Mouse (Mus musculus): Measurements from ENCODE around the gene Cd2. TPM values are rescaled to one million over a fixed set of nuclear protein-coding genes. Genes with fewer than 3 reads are reported as not detected.

The Cd2 gene
- total and polyA plus RNA-seq, 3 experiments: not detected

DNA sequence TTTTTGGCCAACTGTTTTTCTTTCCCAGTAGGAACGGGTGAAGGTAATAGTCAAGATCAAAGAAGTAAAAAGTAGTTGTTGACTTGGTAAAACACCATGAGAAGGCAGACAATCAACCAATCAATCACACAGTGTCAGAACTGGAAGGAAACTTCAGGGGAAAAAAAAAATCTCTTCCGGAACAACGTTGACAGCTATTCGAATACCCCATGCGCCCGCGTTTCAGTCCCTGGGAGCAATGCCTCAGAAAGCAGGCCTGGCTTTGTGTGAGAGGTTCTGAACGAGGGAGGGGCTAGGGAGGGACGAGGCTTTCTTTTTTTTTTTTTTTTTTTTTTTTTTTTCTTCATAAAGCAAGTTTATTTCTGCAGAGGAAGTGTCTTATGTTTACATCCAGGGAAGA lies 18.4 kb upstream of the Cd2 start:
- H3K9ac ChIP-seq (ENCODE audit: control insufficient read depth, low read depth, low read length, poor library complexity, severe bottlenecking): no peak overlapping the region
- H3K4me1 ChIP-seq (ENCODE audit: control insufficient read depth in 1 of 2, insufficient read depth in 2 of 2, low read length in 2 of 2): no peaks in the 10 kb centered on the region
- no peaks in the 10 kb centered on the region for H3K9me3 ChIP-seq (replicated peaks; ENCODE audit: insufficient read depth, low read length)
- DNase-seq (ENCODE audit: low read depth, low spot score): no peak
- no peaks in the 10 kb centered on the region for H3K36me3 ChIP-seq (ENCODE audit: control insufficient read depth in 1 of 2, insufficient read depth in 2 of 2, low read length in 2 of 2)
- TF ChIP-seq ZKSCAN1 (IDR thresholded peaks at IDR 0.05; ENCODE audit: low read depth, low read length) (no peak), TCF12 (IDR thresholded peaks at IDR 0.05; ENCODE audit: low read depth, low read length) (no peak), CHD1 (IDR thresholded peaks at IDR 0.05; ENCODE audit: low read depth, low read length) (no peak), MYB (IDR thresholded peaks at IDR 0.05; ENCODE audit: low read depth, low read length) (no peak), JUND (IDR thresholded peaks at IDR 0.05; ENCODE audit: low read depth, low read length) (no peak)
- no peaks in the 10 kb centered on the region for H3K27me3 ChIP-seq (ENCODE audit: control insufficient read depth in 1 of 2, insufficient read depth in 2 of 2, low read length in 2 of 2)
- no peaks in the 10 kb centered on the region for H3K79me2 ChIP-seq (ENCODE audit: control insufficient read depth, insufficient read depth, low read length, poor library complexity)
- no peak overlapping the region for H3K27ac ChIP-seq (ENCODE audit: control insufficient read depth, low read depth, low read length)
- H3K4me3 ChIP-seq (ENCODE audit: control insufficient read depth in 1 of 2, insufficient read depth in 1 of 2, low read depth in 2 of 2, low read length in 2 of 2): no peak overlapping the region

DNA sequence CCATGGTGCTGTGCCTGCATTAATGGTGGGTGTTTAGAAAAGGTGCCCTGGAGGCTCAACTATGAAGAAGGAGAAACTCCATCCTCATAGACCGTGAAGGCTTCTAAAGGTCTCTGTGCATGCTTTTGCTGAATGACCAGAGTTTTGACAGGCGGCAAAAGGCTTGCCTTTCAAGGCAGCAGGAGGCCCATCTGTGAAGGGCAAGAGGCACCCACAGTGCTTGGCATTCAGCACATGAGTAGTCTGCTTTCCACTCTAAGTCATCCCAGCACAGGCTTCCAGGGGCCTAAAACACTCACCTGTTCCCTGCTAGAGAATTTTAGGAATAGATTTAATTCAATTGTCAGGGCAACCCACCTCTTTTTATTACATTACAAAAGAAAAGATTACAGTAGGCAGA lies 17.3 kb upstream of the Cd2 start:
- no peak for TF ChIP-seq POLR2AphosphoS2 (IDR thresholded peaks at IDR 0.05; ENCODE audit: low read length)
- H3K9ac ChIP-seq (ENCODE audit: control insufficient read depth, low read depth, low read length, poor library complexity, severe bottlenecking): no peak overlapping the region

DNA sequence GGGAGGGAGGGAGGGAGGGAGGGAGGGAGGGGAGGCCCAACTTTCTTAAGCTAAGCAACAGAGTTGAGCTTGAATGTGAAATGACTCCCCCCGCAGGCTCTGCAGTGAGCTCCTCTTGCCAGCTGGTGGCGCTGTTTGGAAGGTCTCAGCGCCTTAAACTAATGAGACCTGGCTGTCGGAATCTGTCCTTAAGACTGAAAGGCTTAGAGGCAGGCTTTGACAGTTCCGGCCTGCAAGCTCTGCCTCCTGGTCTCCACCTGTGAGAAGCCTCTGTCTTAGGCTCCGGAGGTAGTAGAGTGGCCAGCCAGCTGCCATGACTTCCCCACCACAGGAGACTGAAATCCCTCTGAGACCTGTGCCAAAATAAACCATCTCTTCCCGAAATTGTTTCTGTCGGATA lies 16.4 kb upstream of the Cd2 start:
- Histone ChIP-seq H3K4me1 (ENCODE audit: control insufficient read depth in 1 of 2, insufficient read depth in 2 of 2, low read length in 2 of 2) (no peaks in the 10 kb centered on the region), H3K4me3 (ENCODE audit: control insufficient read depth in 1 of 2, insufficient read depth in 1 of 2, low read depth in 2 of 2, low read length in 2 of 2) (no peak overlapping the region), H3K36me3 (ENCODE audit: control insufficient read depth in 1 of 2, insufficient read depth in 2 of 2, low read length in 2 of 2) (no peaks in the 10 kb centered on the region), H3K9me3 (replicated peaks; ENCODE audit: insufficient read depth, low read length) (no peaks in the 10 kb centered on the region), H3K9ac (ENCODE audit: control insufficient read depth, low read depth, low read length, poor library complexity, severe bottlenecking) (no peak overlapping the region), H3K79me2 (ENCODE audit: control insufficient read depth, insufficient read depth, low read length, poor library complexity) (no peaks in the 10 kb centered on the region), H3K27me3 (ENCODE audit: control insufficient read depth in 1 of 2, insufficient read depth in 2 of 2, low read length in 2 of 2) (no peaks in the 10 kb centered on the region), H3K27ac (ENCODE audit: control insufficient read depth, low read depth, low read length) (no peak overlapping the region)
- TF ChIP-seq CTCF (IDR thresholded peaks at IDR 0.05 in 2 of 3, conservative IDR thresholded peaks at IDR 0.05 in 1 of 3; ENCODE audit: control insufficient read depth in 1 of 3, insufficient read depth in 1 of 3, low read depth in 2 of 3, low read length in 3 of 3, poor library complexity in 1 of 3, severe bottlenecking in 1 of 3) (0 out of 6 replicates have a peak, but pooled peaks of 1 of the 3 experiments have one; percentile 10), SMC3 (IDR thresholded peaks at IDR 0.05; ENCODE audit: low read depth, low read length) (no peak)
- DNase-seq (ENCODE audit: low read depth, low spot score): no peak

More for the DNA sequence above, 17.3 kb upstream of the Cd2 start:
- H3K9me3 ChIP-seq (replicated peaks; ENCODE audit: insufficient read depth, low read length): no peaks in the 10 kb centered on the region
- no peaks in the 10 kb centered on the region for H3K27me3 ChIP-seq (ENCODE audit: control insufficient read depth in 1 of 2, insufficient read depth in 2 of 2, low read length in 2 of 2)
- no peak overlapping the region for H3K4me3 ChIP-seq (ENCODE audit: control insufficient read depth in 1 of 2, insufficient read depth in 1 of 2, low read depth in 2 of 2, low read length in 2 of 2)
- H3K4me1 ChIP-seq (ENCODE audit: control insufficient read depth in 1 of 2, insufficient read depth in 2 of 2, low read length in 2 of 2): no peaks in the 10 kb centered on the region
- H3K79me2 ChIP-seq (ENCODE audit: control insufficient read depth, insufficient read depth, low read length, poor library complexity): no peaks in the 10 kb centered on the region
- H3K27ac ChIP-seq (ENCODE audit: control insufficient read depth, low read depth, low read length): no peak overlapping the region
- no peaks in the 10 kb centered on the region for H3K36me3 ChIP-seq (ENCODE audit: control insufficient read depth in 1 of 2, insufficient read depth in 2 of 2, low read length in 2 of 2)
- DNase-seq (ENCODE audit: low read depth, low spot score): no peak

DNA sequence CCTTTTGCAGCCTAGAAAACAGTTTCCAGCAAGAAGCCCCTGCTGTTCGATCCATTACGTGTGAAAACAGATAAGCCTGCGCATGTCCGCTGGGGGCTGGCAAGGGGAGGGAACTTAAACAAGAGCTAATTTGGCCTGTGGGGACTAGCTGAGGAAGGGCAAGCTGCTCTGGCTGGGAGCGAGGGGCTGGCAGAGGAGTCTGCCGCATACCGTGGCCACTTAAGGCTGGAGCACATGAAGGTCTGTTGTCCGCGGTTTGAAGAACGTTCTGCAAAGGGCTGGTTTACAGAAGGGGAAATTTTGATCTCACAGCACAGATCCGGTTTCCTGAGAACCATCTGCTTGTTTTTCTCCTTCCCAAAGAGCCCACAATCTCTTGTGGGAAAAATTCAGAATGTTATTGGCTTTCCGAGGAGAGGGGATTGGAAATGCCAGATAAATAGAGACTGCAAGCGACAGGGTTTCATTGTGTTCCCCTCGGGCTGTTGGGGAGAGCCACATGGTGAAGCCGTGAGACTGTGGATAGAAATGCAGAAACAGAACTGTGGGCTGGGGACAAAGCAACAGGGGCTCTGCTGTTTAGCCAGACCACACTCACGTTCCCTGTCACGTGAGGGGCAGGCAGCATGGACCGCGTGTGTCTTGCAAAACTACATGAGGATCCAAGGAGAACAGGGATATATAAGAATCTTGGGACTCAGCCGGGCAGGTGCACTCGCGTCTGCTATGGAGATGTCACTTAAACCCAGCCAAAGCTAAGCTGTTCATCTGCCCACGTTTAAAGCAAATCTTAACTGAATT lies 12.7 kb upstream of the Cd2 start:
- H3K36me3 ChIP-seq (ENCODE audit: control insufficient read depth in 1 of 2, insufficient read depth in 2 of 2, low read length in 2 of 2): no peaks in the 10 kb centered on the region
- H3K79me2 ChIP-seq (ENCODE audit: control insufficient read depth, insufficient read depth, low read length, poor library complexity): no peaks in the 10 kb centered on the region
- no peaks in the 10 kb centered on the region for H3K9me3 ChIP-seq (replicated peaks; ENCODE audit: insufficient read depth, low read length)
- DNase-seq (ENCODE audit: low read depth, low spot score): no peak
- H3K4me3 ChIP-seq (ENCODE audit: control insufficient read depth in 1 of 2, insufficient read depth in 1 of 2, low read depth in 2 of 2, low read length in 2 of 2): no peak overlapping the region
- no peaks in the 10 kb centered on the region for H3K4me1 ChIP-seq (ENCODE audit: control insufficient read depth in 1 of 2, insufficient read depth in 2 of 2, low read length in 2 of 2)
- H3K9ac ChIP-seq (ENCODE audit: control insufficient read depth, low read depth, low read length, poor library complexity, severe bottlenecking): no peak overlapping the region
- H3K27me3 ChIP-seq (ENCODE audit: control insufficient read depth in 1 of 2, insufficient read depth in 2 of 2, low read length in 2 of 2): no peaks in the 10 kb centered on the region
- no peak overlapping the region for H3K27ac ChIP-seq (ENCODE audit: control insufficient read depth, low read depth, low read length)
- TF ChIP-seq USF2 (IDR thresholded peaks at IDR 0.05; ENCODE audit: borderline replicate concordance in 1 of 2, insufficient read depth in 1 of 2, low read depth in 1 of 2, low read length in 2 of 2) (no peak), TCF12 (IDR thresholded peaks at IDR 0.05; ENCODE audit: low read depth, low read length) (no peak), BHLHE40 (IDR thresholded peaks at IDR 0.05; ENCODE audit: borderline replicate concordance, low read depth, low read length) (no peak), MAZ (IDR thresholded peaks at IDR 0.05; ENCODE audit: low read depth, low read length) (no peak), HCFC1 (IDR thresholded peaks at IDR 0.05; ENCODE audit: low read depth, low read length) (no peak), MYB (IDR thresholded peaks at IDR 0.05; ENCODE audit: low read depth, low read length) (no peak), SIN3A (IDR thresholded peaks at IDR 0.05; ENCODE audit: low read length) (no peak), MAX (IDR thresholded peaks at IDR 0.05; ENCODE audit: low read length) (no peak), MYC (IDR thresholded peaks at IDR 0.05; ENCODE audit: low read depth, low read length) (no peak), GATA1 (IDR thresholded peaks at IDR 0.05; ENCODE audit: low read depth, low read length) (no peak), MAFK (IDR thresholded peaks at IDR 0.05; ENCODE audit: borderline replicate concordance, low read depth, low read length) (no peak), KAT2A (conservative IDR thresholded peaks at IDR 0.05; ENCODE audit: low read depth, low read length) (no peak), ZC3H11A (IDR thresholded peaks at IDR 0.05; ENCODE audit: low read depth, low read length) (no peak), POLR2A (IDR thresholded peaks at IDR 0.05; ENCODE audit: control insufficient read depth in 1 of 2, insufficient read depth in 1 of 2, low read depth in 1 of 2, low read length in 2 of 2, poor library complexity in 1 of 2) (no peak)

Measured in MEL (cell line).